Mouse (Mus musculus) testis, postnatal 10 days (tissue): Measurements from ENCODE around the gene Kcnmb2.

Source experiments
- DNase-seq: peaks from one replicate; pipeline ENCODE4 v3.0.0; 2021; ENCODE audit warnings: low spot score

Kcnmb2 gene

GRCm38 (mm10) chr3:31902504-31903330 lies at the start of gene Kcnmb2:
Gene Kcnmb2, plus strand, starts transcription at chr3:31902507.
- DNase-seq: no peak

- DNase-seq: no peak
These were observed 38.8 kb upstream of the Kcnmb2 start for GRCm38 (mm10) chr3:31863522-31863921.

- no peak for DNase-seq
These were observed 38.2 kb upstream of the Kcnmb2 start for GRCm38 (mm10) chr3:31864070-31864469.

DNA sequence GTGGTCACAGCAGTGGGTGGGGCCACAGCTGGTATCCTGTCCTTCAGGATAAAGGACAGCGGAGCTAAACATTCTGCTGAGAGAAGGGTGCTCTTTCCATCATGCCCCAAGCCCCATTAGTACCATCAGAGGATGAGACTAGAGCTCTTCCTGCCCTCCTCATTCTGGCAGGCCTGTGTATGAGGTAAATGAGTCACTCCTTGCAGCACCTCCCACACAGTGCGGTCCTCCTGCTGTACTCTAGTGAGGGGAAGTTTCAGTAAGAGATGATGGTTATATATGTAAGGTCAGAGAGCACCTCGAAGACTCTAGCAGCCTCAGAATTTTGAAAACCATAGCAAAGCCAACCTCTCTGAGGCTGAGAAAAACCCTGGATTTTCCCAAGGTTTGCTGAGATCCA lies 30.8 kb upstream of the Kcnmb2 start:
- DNase-seq: no peak

- DNase-seq: no peak
These were observed 19.6 kb upstream of the Kcnmb2 start for GRCm38 (mm10) chr3:31882621-31883131.

DNA sequence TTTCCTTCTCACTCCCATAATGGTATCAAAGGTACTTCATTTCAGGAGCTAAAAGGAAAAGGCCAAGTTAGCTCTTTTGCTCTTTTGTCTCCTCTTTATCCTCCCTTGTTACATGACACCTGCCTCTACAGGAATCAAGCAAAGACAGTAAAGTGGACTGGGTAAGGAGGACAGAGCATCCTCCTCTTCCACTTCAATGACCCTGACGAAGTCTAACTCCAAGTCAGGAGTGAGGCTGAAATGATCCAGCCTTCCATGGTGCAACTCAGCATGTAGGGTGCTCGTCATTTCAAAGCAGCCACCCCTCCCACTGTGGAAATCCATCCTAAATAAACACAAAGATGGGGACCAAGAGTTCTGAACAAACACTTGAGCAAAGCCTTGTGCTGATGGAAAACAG lies 9.7 kb upstream of the Kcnmb2 start:
- no peak for DNase-seq

GRCm38 (mm10) chr3:31903506-31903905 lies 1.2 kb downstream of the Kcnmb2 start:
- no peak for DNase-seq

DNA sequence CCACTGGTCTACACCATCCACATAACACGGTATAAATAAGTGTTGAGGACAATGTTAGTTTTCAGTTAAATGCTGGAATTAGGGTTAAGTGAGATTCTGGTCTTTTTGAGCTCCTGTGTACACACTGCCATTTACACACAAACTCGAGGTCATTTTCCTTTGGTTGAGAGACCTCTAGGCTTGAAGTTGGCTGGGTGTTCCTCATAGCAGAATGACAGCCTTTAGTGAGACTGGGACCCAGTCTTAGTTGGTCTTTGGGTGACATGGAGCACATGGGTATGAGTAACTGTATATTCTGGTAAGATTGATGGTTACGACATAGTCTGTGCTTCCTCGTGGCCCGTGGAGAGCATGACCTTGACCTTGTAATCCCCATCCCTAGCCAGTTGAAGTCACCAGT lies 1.8 kb downstream of the Kcnmb2 start:
- DNase-seq: no peak

- no peak for DNase-seq
These were observed 8.9 kb downstream of the Kcnmb2 start for GRCm38 (mm10) chr3:31911168-31911567.

- no peak for DNase-seq
These were observed 9.4 kb downstream of the Kcnmb2 start for GRCm38 (mm10) chr3:31911690-31912089.

GRCm38 (mm10) chr3:31928544-31928943 lies 26.2 kb downstream of the Kcnmb2 start:
- DNase-seq: no peak

DNA sequence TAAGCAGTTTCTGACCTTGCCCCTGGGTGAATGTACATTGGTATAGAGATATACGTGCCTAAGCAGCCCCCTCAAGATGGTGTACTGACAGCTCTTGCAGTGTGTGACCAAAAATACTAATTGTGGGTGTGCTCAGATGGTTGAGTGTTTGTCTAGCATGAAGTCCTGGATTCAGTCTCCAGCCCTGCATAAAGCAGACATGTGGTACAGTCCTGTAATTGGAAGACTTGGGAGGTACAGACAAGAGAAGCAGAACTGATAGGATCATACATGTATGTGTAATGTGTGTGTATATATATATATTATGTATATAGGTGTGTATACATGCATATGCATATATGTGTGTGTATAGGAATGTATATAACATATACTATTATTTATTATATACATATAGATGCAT lies 32.4 kb downstream of the Kcnmb2 start:
- no peak for DNase-seq

DNA sequence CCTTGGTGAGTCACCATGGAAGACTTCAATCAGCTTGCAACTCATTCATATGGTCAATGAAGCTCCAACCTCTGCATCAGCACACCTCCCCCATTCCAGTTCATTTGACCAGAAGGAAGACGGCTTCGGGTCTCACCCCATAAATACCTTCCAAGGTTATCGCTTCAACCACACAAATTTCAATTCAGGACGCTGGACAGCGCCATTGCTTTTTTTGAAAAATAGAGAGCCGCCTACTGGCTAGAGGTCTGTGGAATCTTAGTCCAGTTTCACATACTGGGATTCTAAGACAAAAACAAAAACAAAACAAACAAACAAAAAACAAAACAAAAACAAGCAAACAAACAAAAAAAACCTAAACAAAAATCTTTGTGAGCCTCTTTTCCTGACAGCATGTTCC lies 39.2 kb downstream of the Kcnmb2 start:
- DNase-seq: peak; percentile 58

GRCm38 (mm10) chr3:31954213-31954612 lies 51.9 kb downstream of the Kcnmb2 start:
- DNase-seq: no peak

DNA sequence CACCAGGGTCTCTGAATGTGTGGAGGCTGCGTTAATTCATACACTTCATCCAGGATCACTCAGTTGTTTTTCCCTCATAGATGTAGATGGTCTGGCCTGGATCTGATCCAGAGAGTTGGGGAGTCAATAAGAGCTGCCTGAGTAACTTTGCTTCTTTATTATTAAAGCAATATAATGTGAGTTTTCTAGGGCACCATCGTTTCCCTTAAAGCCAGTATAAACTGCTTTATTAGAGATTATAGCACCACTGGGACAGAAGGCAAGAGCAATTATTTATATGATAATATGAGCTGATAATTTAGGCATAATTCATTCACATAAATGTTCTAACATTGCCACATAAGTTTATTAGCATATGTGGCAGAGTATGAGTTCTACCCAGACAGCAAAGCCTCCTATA lies 52.7 kb downstream of the Kcnmb2 start:
- DNase-seq: no peak

DNA sequence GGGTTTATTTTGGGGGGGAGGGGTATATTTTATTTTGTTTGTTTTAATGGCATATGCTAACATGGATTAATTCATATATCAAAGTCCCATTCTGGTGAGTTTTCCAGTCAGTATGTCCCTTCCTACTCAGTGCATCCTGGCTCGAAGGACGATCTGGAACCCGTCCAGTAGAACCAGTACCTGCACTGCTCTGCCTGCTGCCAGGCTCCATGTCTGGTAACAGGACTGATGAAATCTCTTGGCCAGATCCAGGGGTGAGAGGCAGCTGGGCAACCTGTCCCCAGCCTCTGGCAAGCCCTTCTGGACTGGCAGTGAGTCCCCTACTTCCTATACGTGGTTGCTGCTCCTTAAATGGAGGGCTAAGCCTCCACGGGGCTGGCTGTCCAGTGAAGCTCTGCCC lies 57.5 kb downstream of the Kcnmb2 start:
- no peak for DNase-seq

DNA sequence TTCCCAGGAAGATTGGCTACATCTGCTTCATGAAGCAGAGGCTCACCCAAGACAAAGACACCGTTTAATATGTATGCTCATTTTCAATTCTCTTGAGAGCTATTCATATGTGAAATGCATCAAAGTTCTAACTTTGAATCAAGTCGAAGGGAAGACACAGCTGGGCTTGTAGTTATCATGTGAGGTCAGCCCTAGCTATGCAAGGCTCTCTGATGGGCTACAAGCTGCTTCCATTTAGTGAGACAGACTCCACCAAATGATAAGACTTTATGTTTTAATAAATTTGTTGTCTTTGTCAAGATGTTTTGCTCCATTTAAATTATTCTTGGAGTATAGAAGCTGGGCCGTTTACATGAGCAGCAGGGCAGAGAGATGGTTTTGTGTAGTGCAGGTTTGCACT lies 58.9 kb downstream of the Kcnmb2 start:
- DNase-seq: no peak

- no peak for DNase-seq
These were observed 60.8 kb downstream of the Kcnmb2 start for GRCm38 (mm10) chr3:31963076-31963475.

GRCm38 (mm10) chr3:31979661-31980060 lies 77.4 kb downstream of the Kcnmb2 start:
- no peak for DNase-seq

DNA sequence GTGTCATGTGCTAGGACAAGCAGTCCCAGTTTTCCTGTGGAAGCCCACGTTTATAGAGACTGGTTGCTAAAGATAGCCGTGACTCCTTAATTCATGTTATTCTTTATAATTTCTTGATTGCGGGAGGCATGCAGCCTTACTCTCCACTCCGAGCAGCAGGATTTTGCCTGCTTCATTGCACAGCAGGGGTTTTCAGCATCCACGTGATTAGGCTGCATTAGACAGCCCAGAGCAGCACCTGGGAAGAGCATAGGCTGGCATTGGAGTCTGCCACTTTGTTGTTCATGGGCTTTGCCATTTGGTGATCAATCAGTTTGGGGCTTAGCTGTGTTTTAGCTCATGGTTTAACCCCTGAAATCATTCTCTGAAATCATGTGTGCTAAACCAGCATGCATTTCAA lies 80.1 kb downstream of the Kcnmb2 start:
- no peak for DNase-seq

GRCm38 (mm10) chr3:31985103-31985502 lies 82.8 kb downstream of the Kcnmb2 start:
- no peak for DNase-seq

GRCm38 (mm10) chr3:31991526-31992045 lies 89.3 kb downstream of the Kcnmb2 start:
- no peak for DNase-seq

DNA sequence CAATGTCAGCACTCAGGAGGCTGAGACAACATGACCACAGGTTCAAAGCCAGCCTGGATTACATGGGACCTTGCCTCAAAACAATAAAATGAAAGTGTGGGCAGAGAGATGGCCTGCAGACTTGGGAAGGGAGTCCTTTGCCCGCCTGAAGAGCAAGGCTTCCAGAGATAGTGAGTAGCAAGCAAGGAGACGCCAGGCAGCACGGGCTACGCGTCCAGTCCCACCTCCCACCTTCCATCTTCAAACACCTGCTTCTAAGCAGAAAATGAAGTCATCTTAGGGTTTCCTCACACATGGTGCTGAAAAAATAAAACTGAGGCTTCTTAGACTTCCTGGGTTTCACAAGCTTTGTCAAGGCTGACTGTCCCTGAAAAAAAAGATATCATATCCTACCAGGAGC lies 109.3 kb downstream of the Kcnmb2 start:
- DNase-seq: no peak
